Mouse (Mus musculus) embryo, embryonic 9.5 days (tissue): Measurements from ENCODE around the gene Gpr3.

ENCODE experiments used
- DNase-seq: peaks from one replicate; pipeline ENCODE4 v3.0.0-alpha.2; 2017; ENCODE audit errors: extremely low spot score

Gene Gpr3

DNA sequence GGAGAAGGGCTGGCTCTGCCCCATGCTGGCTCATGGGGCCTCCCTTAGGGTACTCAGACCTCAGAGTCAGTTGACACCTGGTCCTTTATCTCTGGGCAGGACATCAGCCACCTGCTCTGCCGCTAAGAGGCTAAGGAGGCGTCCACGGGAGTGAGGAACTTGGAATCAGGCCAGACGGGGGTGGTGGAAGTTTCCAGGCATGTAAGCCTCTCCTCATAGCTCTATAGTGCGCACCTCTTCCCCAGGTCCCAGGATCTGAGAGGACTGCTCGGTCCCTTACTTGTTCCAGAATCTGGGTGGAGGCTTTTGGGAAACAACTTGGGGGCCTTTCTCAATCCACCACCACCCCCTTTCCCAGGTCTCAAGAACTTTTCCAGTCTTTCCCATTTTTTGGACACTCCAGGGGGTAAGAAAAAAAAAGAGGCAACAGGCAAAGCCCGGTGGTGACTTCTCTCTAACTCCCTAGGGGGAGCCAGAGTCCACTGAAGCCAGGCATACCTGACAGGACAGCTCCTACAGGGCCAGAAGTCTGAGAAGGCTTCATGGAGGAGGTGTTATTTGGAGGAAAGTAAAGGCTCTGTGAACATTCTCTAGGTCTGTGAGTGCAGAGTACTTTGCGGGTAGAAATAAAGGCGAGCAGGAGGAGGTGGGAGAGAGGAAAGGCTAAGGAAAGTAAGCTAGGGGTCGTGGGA is 21.1 kb upstream of the Gpr3 start:
- peak; percentile 29 for DNase-seq

GRCm38 (mm10) chr4:133229582-133229981 is 17.2 kb upstream of the Gpr3 start:
- no peak for DNase-seq

GRCm38 (mm10) chr4:133227636-133228035 is 15.3 kb upstream of the Gpr3 start:
- DNase-seq, result no peak

- DNase-seq, result no peak
Measured at GRCm38 (mm10) chr4:133226073-133226472, 13.7 kb upstream of the Gpr3 start.

- no peak for DNase-seq
Measured at GRCm38 (mm10) chr4:133223875-133224274, 11.5 kb upstream of the Gpr3 start.

- no peak for DNase-seq
Measured at GRCm38 (mm10) chr4:133221701-133222100, 9.4 kb upstream of the Gpr3 start.

DNA sequence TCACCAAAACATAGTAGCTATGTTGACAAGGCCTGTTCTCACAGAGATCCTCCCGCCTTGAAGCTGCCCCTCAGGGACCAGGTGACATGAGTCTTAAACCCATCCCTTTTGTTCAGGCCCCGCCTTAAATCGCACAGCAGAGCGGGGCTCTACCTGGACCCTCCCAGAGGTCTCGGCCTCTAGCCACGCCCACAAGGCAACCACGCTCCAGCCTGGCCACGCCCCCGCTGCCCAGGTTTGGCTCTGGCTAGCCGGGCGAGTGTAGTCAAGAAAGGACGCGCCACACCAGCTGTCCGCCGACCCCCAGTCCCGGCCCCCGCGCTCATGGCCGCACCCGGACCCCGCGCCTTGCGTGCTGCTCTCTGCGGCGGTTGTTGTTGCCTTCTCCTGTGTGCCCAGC is 8.3 kb upstream of the Gpr3 start:
- no peak for DNase-seq

GRCm38 (mm10) chr4:133218745-133219144 is 6.4 kb upstream of the Gpr3 start:
- DNase-seq, result no peak

DNA sequence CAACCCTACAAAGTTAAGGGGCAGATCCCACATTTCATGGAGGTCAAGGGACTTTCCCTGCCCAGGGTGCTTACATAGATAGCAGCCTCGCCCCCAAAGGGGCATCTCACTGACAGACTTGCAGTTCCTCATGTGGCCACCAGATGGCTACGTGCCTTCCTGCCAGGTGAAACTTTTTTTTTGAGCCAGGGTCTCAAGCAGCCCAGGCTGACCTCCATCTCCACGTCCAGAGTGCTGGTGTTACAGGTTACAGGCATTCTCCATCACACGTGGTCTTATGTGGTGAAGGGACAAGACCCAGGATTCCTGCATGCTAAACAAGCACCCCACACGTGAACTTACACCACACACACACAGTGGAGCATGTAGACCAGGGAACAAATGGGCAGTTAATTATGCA is 5.3 kb upstream of the Gpr3 start:
- DNase-seq, result peak; percentile 75

GRCm38 (mm10) chr4:133213661-133214060 is 1.3 kb upstream of the Gpr3 start:
- no peak for DNase-seq

DNA sequence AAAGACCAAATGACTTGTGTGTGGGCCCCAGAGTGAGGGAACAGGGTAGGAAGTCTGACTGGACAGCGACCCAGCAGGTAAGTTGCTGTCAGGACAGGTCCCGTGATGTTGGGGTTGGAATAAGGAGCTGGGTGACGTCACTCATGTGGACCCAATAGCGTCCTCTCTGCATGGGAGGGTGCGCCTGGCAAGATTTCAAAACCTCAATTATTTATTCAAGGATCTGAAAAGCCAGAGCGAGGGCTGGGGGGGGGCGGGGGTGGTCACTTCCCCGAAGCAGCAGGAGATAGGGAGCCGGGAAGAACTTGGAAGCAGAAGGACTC is 893 bp upstream of the Gpr3 start:
- DNase-seq, result no peak

DNA sequence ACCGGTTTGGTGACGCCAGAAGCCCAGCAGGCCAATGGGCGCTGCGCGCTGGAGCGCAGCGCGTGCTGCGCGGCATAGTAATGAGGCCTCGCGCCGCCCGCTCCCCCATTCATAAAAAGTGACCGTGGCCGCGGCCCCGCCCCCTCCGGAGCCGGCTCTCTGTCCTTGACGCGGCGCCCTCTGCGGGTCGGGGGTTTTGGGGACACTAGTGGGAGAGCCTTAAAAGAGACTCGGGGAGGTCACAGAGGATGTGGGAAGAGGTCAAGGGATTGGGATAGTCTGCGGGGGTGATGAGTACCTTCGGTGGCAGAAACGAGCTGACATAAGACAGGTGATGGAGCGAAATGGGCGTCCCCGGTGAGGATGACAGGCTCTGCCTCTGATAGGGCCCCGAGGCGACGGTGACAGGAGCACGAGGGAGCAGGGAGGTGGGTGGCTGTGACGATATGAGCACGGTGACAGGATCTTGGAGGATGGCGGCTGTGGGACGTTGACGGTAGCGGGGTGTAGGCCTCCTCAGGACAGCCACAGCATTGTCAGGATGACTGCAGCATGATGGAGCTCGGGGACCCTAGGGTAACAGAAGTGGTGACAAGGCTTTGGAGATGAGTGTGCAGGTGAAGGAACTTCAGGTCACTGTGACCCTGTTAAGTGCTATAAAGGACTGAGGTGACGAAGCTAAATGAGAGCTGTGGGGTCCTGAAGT is 379 bp upstream of the Gpr3 start:
- DNase-seq, result peak; percentile 84

DNA sequence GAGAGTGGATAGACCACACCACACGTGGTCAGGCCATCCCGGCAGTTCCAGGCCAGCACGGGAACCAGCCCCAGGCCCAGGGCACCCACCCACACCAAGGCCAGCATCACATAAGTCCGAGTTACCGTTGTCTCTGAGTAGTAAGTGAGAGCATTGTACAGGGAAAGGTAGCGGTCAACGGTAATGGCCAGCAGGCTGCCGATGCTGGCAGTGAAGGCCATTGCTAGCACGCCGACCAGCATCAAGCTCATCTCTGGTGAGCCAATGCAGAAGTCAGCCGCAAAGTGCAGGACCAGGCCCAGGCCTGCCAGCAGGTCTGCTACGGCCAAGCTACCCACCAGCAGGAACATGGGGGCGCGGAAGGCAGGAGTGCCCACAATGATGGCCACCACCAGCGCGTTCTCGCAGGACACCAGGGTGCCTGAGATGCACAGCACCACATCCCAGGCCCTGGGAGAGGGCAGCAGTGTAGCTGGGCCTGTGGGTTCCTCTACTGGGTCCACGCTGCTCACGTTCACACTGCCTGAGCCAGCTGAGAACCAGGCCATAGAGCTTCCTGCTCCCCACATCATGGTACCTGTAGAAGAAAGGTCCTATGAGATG is 1.4 kb downstream of the Gpr3 start:
- no peak for DNase-seq

DNA sequence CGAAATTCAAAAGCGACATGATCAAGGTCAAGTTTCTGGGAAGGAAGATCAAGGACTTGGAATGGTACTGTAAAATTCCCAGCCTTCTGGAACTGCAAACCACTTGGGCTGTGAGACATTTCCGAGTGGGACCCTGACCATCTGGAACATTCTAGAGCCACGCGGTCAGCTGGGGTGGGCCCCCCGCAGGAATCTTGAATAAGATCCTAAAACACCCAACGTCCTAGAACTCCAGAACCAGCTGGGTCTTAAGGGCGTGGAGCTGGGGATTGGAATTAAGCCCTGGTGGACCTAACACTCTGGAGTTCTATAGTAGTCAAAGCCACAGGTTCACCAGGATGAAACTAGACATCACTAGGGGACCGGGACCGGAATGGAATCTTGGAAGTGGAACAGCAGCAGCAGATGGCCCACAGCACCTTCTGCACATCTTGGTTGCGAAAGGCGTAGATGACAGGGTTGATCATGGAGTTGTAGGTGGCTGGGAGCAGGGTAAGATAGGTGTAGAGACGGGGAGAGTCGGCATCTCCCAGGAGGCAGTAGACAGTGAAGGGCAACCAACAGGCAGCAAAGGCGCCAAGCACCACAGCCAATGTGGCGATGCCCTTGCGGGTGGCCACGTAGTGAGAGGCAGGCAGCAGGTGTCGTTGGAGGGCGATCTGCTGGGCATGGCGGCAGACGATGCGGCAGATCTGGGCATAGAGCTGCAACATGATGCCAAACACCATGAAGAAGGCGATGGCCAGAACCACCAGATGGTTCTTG is 2.1 kb downstream of the Gpr3 start:
- DNase-seq, result no peak

- DNase-seq, result no peak
Measured at GRCm38 (mm10) chr4:133209366-133209765, 3.0 kb downstream of the Gpr3 start.

DNA sequence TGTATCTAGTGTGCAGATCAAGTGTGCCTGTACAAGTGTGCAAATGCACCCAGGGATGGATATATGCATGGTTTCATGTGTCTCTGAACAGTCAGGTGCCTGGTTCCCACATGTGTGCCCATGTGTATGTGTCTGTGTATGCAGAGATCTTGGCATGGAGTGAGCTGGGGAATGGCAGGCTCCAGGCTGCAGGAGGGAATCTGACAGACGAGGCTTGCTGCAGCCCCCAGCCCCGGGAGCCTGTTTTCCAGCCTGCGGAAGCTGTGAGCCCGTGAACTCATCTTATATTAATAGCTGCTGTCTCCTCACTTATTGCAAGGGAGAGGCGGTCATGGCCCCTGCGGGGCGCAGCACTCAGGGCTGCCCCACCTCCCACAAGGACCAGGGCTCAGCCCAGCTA is 8.0 kb downstream of the Gpr3 start:
- no peak for DNase-seq

DNA sequence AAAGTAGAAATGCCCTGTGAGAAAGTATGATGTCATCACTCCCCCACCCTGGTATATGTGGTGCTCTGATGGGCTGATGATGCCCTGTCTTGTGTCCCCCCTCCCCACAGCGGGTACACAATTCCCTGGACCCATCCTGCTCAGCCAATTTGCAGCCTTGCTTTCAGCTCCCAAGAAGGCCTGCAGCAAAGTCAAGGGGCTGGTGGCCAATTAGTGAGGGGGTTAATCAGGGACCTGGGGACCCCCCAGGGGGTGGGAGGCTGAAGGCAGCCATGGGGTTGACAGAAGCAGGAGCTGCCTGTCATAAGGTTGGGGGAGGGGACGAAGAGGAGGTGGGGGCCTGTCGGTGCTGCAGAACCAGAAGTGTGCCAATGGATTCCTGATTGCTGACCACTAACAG is 8.7 kb downstream of the Gpr3 start:
- DNase-seq, result no peak

GRCm38 (mm10) chr4:133202254-133202653 is 10.1 kb downstream of the Gpr3 start:
- no peak for DNase-seq

GRCm38 (mm10) chr4:133201006-133201771 is 11.1 kb downstream of the Gpr3 start:
- DNase-seq, result no peak

GRCm38 (mm10) chr4:133200343-133200742 is 12.0 kb downstream of the Gpr3 start:
- DNase-seq, result no peak

- DNase-seq, result no peak
Measured at GRCm38 (mm10) chr4:133199743-133200142, 12.6 kb downstream of the Gpr3 start.
